Comparison of ENCODE assay signal across 39 mouse cellular contexts in the genomic region with DNA sequence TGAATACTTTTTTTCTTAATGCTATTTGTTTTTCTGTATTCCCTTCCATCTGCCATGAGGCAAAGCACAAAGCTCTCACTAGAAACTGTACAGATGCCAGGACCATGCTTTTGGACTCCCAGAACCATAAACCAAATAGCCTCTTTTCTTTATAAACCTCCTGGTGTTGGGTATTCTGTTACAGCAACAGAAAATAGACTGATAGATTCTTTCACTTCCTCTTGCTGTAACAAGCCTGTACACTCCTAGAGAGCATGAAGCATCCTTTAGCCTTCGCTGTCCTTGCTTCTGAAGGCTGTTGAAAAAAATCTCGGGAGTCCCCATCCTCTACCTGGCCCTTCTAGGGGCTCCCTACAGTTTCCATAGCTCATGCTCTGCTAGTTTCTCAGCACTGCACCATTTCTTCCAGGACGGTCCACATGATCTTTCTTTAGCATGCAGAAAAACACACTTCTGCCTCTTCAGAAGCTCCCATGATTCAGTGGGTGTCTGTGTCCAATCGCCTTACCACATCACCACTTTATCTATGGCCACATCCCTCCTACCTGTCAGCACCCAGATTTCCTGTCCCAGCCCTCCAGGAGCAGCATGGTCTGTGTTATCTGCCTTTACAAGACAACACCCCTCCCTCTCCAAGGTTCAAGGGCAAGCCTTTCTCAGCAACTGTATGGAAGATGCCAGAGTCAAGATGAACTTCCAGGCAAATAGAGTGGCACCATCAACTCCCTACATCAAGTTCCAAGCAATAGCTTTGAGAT. TPM values are rescaled to one million over a fixed set of nuclear protein-coding genes. Genes with fewer than 3 reads are reported as not detected.
DNase-seq lines count a peak whose midpoint lies in the region; ATAC-seq and TF ChIP-seq lines count a peak whose summit lies in the region.
"Had no signal": no experiment of that assay in that cellular context is flagged by ENCODE, and none has a peak within 500 bp of the region (broad histone marks: within the 10 kb centered on the region; RNA-seq: fewer than 3 reads in every experiment).

No protein-coding gene starts in this region.

- no peaks in the 10 kb centered on the region for H3K36me3 ChIP-seq in CH12.LX (replicated peaks in 1 of 2; ENCODE audit: control insufficient read depth in 1 of 2, insufficient read depth in 1 of 2, low read length in 1 of 2)
- no peaks in the 10 kb centered on the region for H3K36me3 ChIP-seq in liver, embryonic 12.5 days
- H3K36me3 ChIP-seq in liver, postnatal 0 days (replicated peaks; ENCODE audit: insufficient read depth, low read length), result no peaks in the 10 kb centered on the region
- H3K36me3 ChIP-seq in heart, adult 2 months (ENCODE audit: control insufficient read depth, insufficient read depth, low read length), result no peaks in the 10 kb centered on the region
- H3K36me3 ChIP-seq: embryonic facial prominence, embryonic 13.5 days; forebrain, embryonic 10.5 days; forebrain, embryonic 15.5 days; heart, embryonic 15.5 days; hindbrain, embryonic 13.5 days; kidney, embryonic 15.5 days; limb, embryonic 13.5 days; midbrain, embryonic 12.5 days; neural tube, embryonic 12.5 days had no signal

- no peak overlapping the region for H3K9ac ChIP-seq in CH12.LX (ENCODE audit: insufficient read depth, low read depth)
- H3K9ac ChIP-seq in liver, embryonic 12.5 days, result no peak overlapping the region
- H3K9ac ChIP-seq in liver, postnatal 0 days (replicated peaks), result no peak overlapping the region
- no peak overlapping the region for H3K9ac ChIP-seq in heart, adult 2 months (ENCODE audit: low read depth, low read length)
- H3K9ac ChIP-seq: embryonic facial prominence, embryonic 13.5 days; forebrain, embryonic 15.5 days; heart, embryonic 15.5 days; hindbrain, embryonic 13.5 days; kidney, embryonic 15.5 days; limb, embryonic 13.5 days; midbrain, embryonic 12.5 days; neural tube, embryonic 12.5 days had no signal

- no peaks in the 10 kb centered on the region for H3K9me3 ChIP-seq in CH12.LX (replicated peaks; ENCODE audit: low read length)
- H3K9me3 ChIP-seq in liver, embryonic 12.5 days (replicated peaks), result no peaks in the 10 kb centered on the region
- no peaks in the 10 kb centered on the region for H3K9me3 ChIP-seq in liver, postnatal 0 days (ENCODE audit: low read length)
- H3K9me3 ChIP-seq: embryonic facial prominence, embryonic 13.5 days; forebrain, embryonic 10.5 days; forebrain, embryonic 15.5 days; heart, embryonic 15.5 days; hindbrain, embryonic 13.5 days; kidney, embryonic 15.5 days; limb, embryonic 13.5 days; midbrain, embryonic 12.5 days; neural tube, embryonic 12.5 days had no signal

- peak; percentile 74 for ATAC-seq in liver, embryonic 12.5 days
- no peak for ATAC-seq in liver, postnatal 0 days
- ATAC-seq: activated CD4-positive, CD25-positive, alpha-beta regulatory T cell, adult 4 months; forebrain, embryonic 15.5 days had no signal

- intact Hi-C loops in heart, postnatal 36 days (cut with DNase I), result no loop called here
- intact Hi-C loops in heart, adult 2 months (cut with DNase I), result no loop called here

- H3K27me3 ChIP-seq in CH12.LX (replicated peaks), result no peaks in the 10 kb centered on the region
- no peaks in the 10 kb centered on the region for H3K27me3 ChIP-seq in liver, embryonic 12.5 days (replicated peaks)
- no peaks in the 10 kb centered on the region for H3K27me3 ChIP-seq in liver, postnatal 0 days (ENCODE audit: insufficient read depth, low read length)
- H3K27me3 ChIP-seq in heart, adult 2 months (ENCODE audit: control insufficient read depth, insufficient read depth, low read length), result no peaks in the 10 kb centered on the region
- H3K27me3 ChIP-seq: embryonic facial prominence, embryonic 13.5 days; forebrain, embryonic 15.5 days; heart, embryonic 15.5 days; hindbrain, embryonic 13.5 days; kidney, embryonic 15.5 days; limb, embryonic 13.5 days; midbrain, embryonic 12.5 days; neural tube, embryonic 12.5 days had no signal

- 43% methylated on average over 4 of the region's 4 CpGs for WGBS in liver, embryonic 12.5 days (ENCODE audit: insufficient replicate concordance)
- WGBS in liver, postnatal 0 days (ENCODE audit: insufficient replicate concordance), result 52% methylated on average over 4 of the region's 4 CpGs
- 59% methylated on average over 4 of the region's 4 CpGs for WGBS in heart, adult 2 months

- peaks cover 13 to 22% of the 10 kb centered on the region in 2 experiments for H3K4me1 ChIP-seq in CH12.LX (ENCODE audit: control insufficient read depth in 1 of 2, insufficient read depth in 2 of 2)
- H3K4me1 ChIP-seq in liver, embryonic 12.5 days, result peaks cover 37% of the 10 kb centered on the region
- no peaks in the 10 kb centered on the region for H3K4me1 ChIP-seq in liver, postnatal 0 days (ENCODE audit: insufficient read depth)
- H3K4me1 ChIP-seq in heart, adult 2 months (ENCODE audit: control insufficient read depth, insufficient read depth, low read length), result no peaks in the 10 kb centered on the region
- H3K4me1 ChIP-seq: embryonic facial prominence, embryonic 13.5 days; forebrain, embryonic 10.5 days; forebrain, embryonic 15.5 days; hindbrain, embryonic 13.5 days; limb, embryonic 13.5 days; midbrain, embryonic 12.5 days; neural tube, embryonic 12.5 days had no signal

- TF ChIP-seq POLR2A in CH12.LX (IDR thresholded peaks at IDR 0.05; ENCODE audit: low read depth, low read length), result no peak
- TF ChIP-seq POLR2A in heart, adult 2 months (IDR thresholded peaks at IDR 0.05; ENCODE audit: insufficient read depth, low read depth, low read length), result no peak

- in situ Hi-C loops in CH12.LX (cut with MboI; ENCODE audit: low pct_ligation_motif_present, low pct_unique_long_range_greater_than_20kb, low sequenced_read_pairs), result no loop called here

- TF ChIP-seq RAD21 in CH12.LX (IDR thresholded peaks at IDR 0.05; ENCODE audit: low read depth, low read length), result no peak

- no peak for DNase-seq in CH12.LX (ENCODE audit: extremely low read depth)
- peak; percentile 10 for DNase-seq in T-cell, adult 2 months (ENCODE audit: low spot score)
- DNase-seq in liver, postnatal 0 days, result no peak
- DNase-seq in heart, postnatal 36 days, result no peak
- no peak for DNase-seq in heart, adult 2 months
- DNase-seq in lung, postnatal 4 days, result no peak
- DNase-seq in thymus, postnatal 25 days, result no peak
- DNase-seq: adrenal gland, adult 2 months; cerebellum, adult 8-10 months; cerebellum, postnatal 36 days; gastrocnemius, adult 2 months; kidney, adult 11 months; kidney, postnatal 25 days; lung, adult 2 months; lung, postnatal 10 days; right cerebral cortex, adult 18-20 months; right cerebral cortex, postnatal 4 days had no signal

- no peak for TF ChIP-seq CTCF in CH12.LX (conservative IDR thresholded peaks at IDR 0.05 in 1 of 2, IDR thresholded peaks at IDR 0.05 in 1 of 2; ENCODE audit: low read depth in 2 of 2, low read length in 2 of 2)
- TF ChIP-seq CTCF in liver, postnatal 0 days (IDR thresholded peaks at IDR 0.05; ENCODE audit: low read depth), result no peak
- TF ChIP-seq CTCF in heart, adult 2 months (IDR thresholded peaks at IDR 0.05), result no peak

- no peak overlapping the region for H3K27ac ChIP-seq in CH12.LX (ENCODE audit: insufficient read depth, low read depth)
- H3K27ac ChIP-seq in liver, embryonic 12.5 days, result no peak overlapping the region
- no peak overlapping the region for H3K27ac ChIP-seq in liver, postnatal 0 days (ENCODE audit: low read depth)
- H3K27ac ChIP-seq in heart, adult 2 months, result no peak overlapping the region
- H3K27ac ChIP-seq: embryonic facial prominence, embryonic 13.5 days; forebrain, embryonic 10.5 days; forebrain, embryonic 15.5 days; gastrocnemius, adult 2 months; heart, embryonic 15.5 days; hindbrain, embryonic 13.5 days; kidney, embryonic 15.5 days; left cerebral cortex, adult 2 months; limb, embryonic 13.5 days; midbrain, embryonic 12.5 days; neural tube, embryonic 12.5 days had no signal

- H3K79me2 ChIP-seq in CH12.LX (replicated peaks; ENCODE audit: control insufficient read depth, extremely low read depth, insufficient read depth, poor library complexity, severe bottlenecking), result no peaks in the 10 kb centered on the region
- H3K79me2 ChIP-seq in heart, adult 2 months (replicated peaks; ENCODE audit: control insufficient read depth, insufficient read depth, low read length), result no peaks in the 10 kb centered on the region

- dilution Hi-C loops in CH12.LX (cut with MboI; ENCODE audit: extremely low pct_ligation_motif_present, extremely low pct_unique_long_range_greater_than_20kb, low sequenced_read_pairs), result no loop called here

- peak; percentile 86 for TF ChIP-seq EP300 in CH12.LX (IDR thresholded peaks at IDR 0.05; ENCODE audit: low read length)
- 0 out of 2 replicates have a peak, but pooled peaks have one; percentile 46 for TF ChIP-seq EP300 in liver, postnatal 0 days (IDR thresholded peaks at IDR 0.05; ENCODE audit: low read depth)
- TF ChIP-seq EP300 in heart, adult 2 months (IDR thresholded peaks at IDR 0.05; ENCODE audit: insufficient read depth, low read depth, low read length), result no peak

- H3K4me3 ChIP-seq in CH12.LX (replicated peaks in 1 of 3; ENCODE audit: low read depth in 2 of 3, low read length in 2 of 3, poor library complexity in 1 of 3), result no peak overlapping the region
- no peak overlapping the region for H3K4me3 ChIP-seq in liver, embryonic 12.5 days
- H3K4me3 ChIP-seq in liver, postnatal 0 days (ENCODE audit: low read depth, low read length), result no peak overlapping the region
- H3K4me3 ChIP-seq in heart, adult 2 months, result no peak overlapping the region
- H3K4me3 ChIP-seq: embryonic facial prominence, embryonic 13.5 days; forebrain, embryonic 10.5 days; forebrain, embryonic 15.5 days; gastrocnemius, adult 2 months; heart, embryonic 15.5 days; hindbrain, embryonic 13.5 days; kidney, embryonic 15.5 days; left cerebral cortex, adult 2 months; limb, embryonic 13.5 days; midbrain, embryonic 12.5 days; myocyte; neural tube, embryonic 12.5 days had no signal

- no peak overlapping the region for H3K4me2 ChIP-seq in CH12.LX (ENCODE audit: insufficient read depth, low read depth, poor library complexity, severe bottlenecking)
- H3K4me2 ChIP-seq in liver, embryonic 12.5 days, result peak overlapping the region; percentile 16; the same call in 1 of the 2 replicates
- H3K4me2 ChIP-seq in liver, postnatal 0 days (ENCODE audit: low read depth, low read length), result no peak overlapping the region
- H3K4me2 ChIP-seq: embryonic facial prominence, embryonic 13.5 days; forebrain, embryonic 15.5 days; heart, embryonic 15.5 days; hindbrain, embryonic 13.5 days; kidney, embryonic 15.5 days; limb, embryonic 13.5 days; midbrain, embryonic 12.5 days; neural tube, embryonic 12.5 days had no signal

RNA-seq across cellular contexts. Expression of a gene that starts 25.1 kb away (rescaled TPM):
- total RNA-seq in CH12.LX (2012; rRNA removed), result not detected in 2 replicates
- not detected in 2 replicates for total RNA-seq in CH12.LX (2014; rRNA removed)
- polyA plus RNA-seq in CH12.LX (2012; ENCODE audit: insufficient read length, low read depth), result 0.50 TPM in 1 of 2 replicates, not detected in the other
- polyA plus RNA-seq in liver, embryonic 12.5 days (2016; fragmentation: Nextera tagmentation; extraction: Ambion mirVana), result 0.20 TPM in 1 of 2 replicates, not detected in the other
- polyA plus RNA-seq in liver, postnatal 0 days (2015; fragmentation: Nextera tagmentation; extraction: Ambion mirVana), result 0.16 and 0.37 TPM in 2 replicates
- total RNA-seq in heart, postnatal 36 days (2021), result under 1 TPM in 1 of 2 experiments, not detected in 1; 0.43 TPM
- under 1 TPM in 1 of 2 experiments, not detected in 1; 0.39 TPM for total RNA-seq in heart, adult 2 months (2021)
- 0.80 and 1.5 TPM in 2 replicates for polyA plus RNA-seq in heart, adult 2 months (2012; rRNA removed)
- total RNA-seq: layer of hippocampus, adult 18-20 months; left cerebral cortex, postnatal 36 days; midbrain, postnatal 0 days had no signal
- polyA plus RNA-seq: activated CD4-positive, CD25-positive, alpha-beta regulatory T cell, adult 4 months; forebrain, embryonic 15.5 days; midbrain, embryonic 12.5 days had no signal

RNA-seq across cellular contexts. Expression of a gene that starts 33.4 kb away (rescaled TPM):
- total RNA-seq in CH12.LX (2012; rRNA removed) (448 and 523 TPM in 2 replicates), CH12.LX (2014; rRNA removed) (476 and 504 TPM in 2 replicates)
- polyA plus RNA-seq in CH12.LX (2012; ENCODE audit: insufficient read length, low read depth), result 538 and 599 TPM in 2 replicates
- 527 and 538 TPM in 2 replicates for polyA plus RNA-seq in liver, embryonic 12.5 days (2016; fragmentation: Nextera tagmentation; extraction: Ambion mirVana)
- polyA plus RNA-seq in liver, postnatal 0 days (2015; fragmentation: Nextera tagmentation; extraction: Ambion mirVana), result 620 and 664 TPM in 2 replicates
- total RNA-seq in heart, postnatal 36 days (2021), result 1,000 to 10,000 TPM; 2,258 to 2,311 TPM
- total RNA-seq in heart, adult 2 months (2021), result 1,000 to 10,000 TPM; 2,054 to 2,380 TPM
- polyA plus RNA-seq in heart, adult 2 months (2012; rRNA removed), result 1,765 and 1,963 TPM in 2 replicates

RNA-seq across cellular contexts. Expression of a gene that starts 52.1 kb away (rescaled TPM):
- total RNA-seq in CH12.LX (2012; rRNA removed) (not detected in 2 replicates), CH12.LX (2014; rRNA removed) (0.49 TPM in 1 of 2 replicates, not detected in the other)
- polyA plus RNA-seq in CH12.LX (2012; ENCODE audit: insufficient read length, low read depth), result not detected in 2 replicates
- polyA plus RNA-seq in liver, embryonic 12.5 days (2016; fragmentation: Nextera tagmentation; extraction: Ambion mirVana), result 0.11 TPM in 1 of 2 replicates, not detected in the other
- polyA plus RNA-seq in liver, postnatal 0 days (2015; fragmentation: Nextera tagmentation; extraction: Ambion mirVana), result not detected in 2 replicates
- not detected for total RNA-seq in heart, postnatal 36 days (2021)
- not detected for total RNA-seq in heart, adult 2 months (2021)
- polyA plus RNA-seq in heart, adult 2 months (2012; rRNA removed), result not detected in 2 replicates
- total RNA-seq: adrenal gland, adult 2 months; adrenal gland, postnatal 4 days; gastrocnemius, postnatal 4 days; heart, adult 8-10 months; heart, postnatal 25 days; layer of hippocampus, adult 18-20 months; midbrain, postnatal 0 days had no signal
- polyA plus RNA-seq: activated CD4-positive, CD25-positive, alpha-beta regulatory T cell, adult 4 months; adrenal gland, adult 2 months; forebrain, embryonic 10.5 days; kidney, embryonic 15.5 days; limb, embryonic 13.5 days; lung, adult 2 months; neural tube, embryonic 12.5 days; spleen, adult 2 months; stomach, embryonic 14.5 days had no signal

RNA-seq across cellular contexts. Expression of a gene that starts 56.4 kb away (rescaled TPM):
- total RNA-seq in CH12.LX (2012; rRNA removed) (66.2 and 81.8 TPM in 2 replicates), CH12.LX (2014; rRNA removed) (61.0 and 63.6 TPM in 2 replicates)
- polyA plus RNA-seq in CH12.LX (2012; ENCODE audit: insufficient read length, low read depth), result 71.2 and 76.6 TPM in 2 replicates
- polyA plus RNA-seq in liver, embryonic 12.5 days (2016; fragmentation: Nextera tagmentation; extraction: Ambion mirVana), result 47.2 and 47.9 TPM in 2 replicates
- polyA plus RNA-seq in liver, postnatal 0 days (2015; fragmentation: Nextera tagmentation; extraction: Ambion mirVana), result 19.3 and 21.3 TPM in 2 replicates
- total RNA-seq in heart, postnatal 36 days (2021), result 100 to 1,000 TPM in 1 of 2 experiments, 10 to 100 TPM in 1; 97.9 to 113 TPM
- total RNA-seq in heart, adult 2 months (2021), result 10 to 100 TPM; 89.8 to 98.1 TPM
- 94.8 and 122 TPM in 2 replicates for polyA plus RNA-seq in heart, adult 2 months (2012; rRNA removed)
